29 mouse cellular contexts compared by ENCODE assay signal in genomic region chr8:121868896-121869295, GRCm38 (mm10).
"Had no signal": no experiment of that assay in that cellular context is flagged by ENCODE, and none has a peak within 500 bp of the region (broad histone marks: within the 10 kb centered on the region; RNA-seq: fewer than 3 reads in every experiment).

No protein-coding gene starts in this region.

- ATAC-seq: forebrain, embryonic 13.5 days; forebrain, embryonic 14.5 days; forebrain, embryonic 15.5 days; forebrain, embryonic 16.5 days; forebrain, postnatal 0 days had no signal

- H3K9me3 ChIP-seq: embryonic facial prominence, embryonic 10.5 days; embryonic facial prominence, embryonic 12.5 days; embryonic facial prominence, embryonic 13.5 days; embryonic facial prominence, embryonic 15.5 days; forebrain, embryonic 10.5 days; forebrain, embryonic 12.5 days; forebrain, embryonic 13.5 days; forebrain, embryonic 15.5 days had no signal

- H3K4me3 ChIP-seq: embryonic facial prominence, embryonic 10.5 days; embryonic facial prominence, embryonic 12.5 days; embryonic facial prominence, embryonic 13.5 days; embryonic facial prominence, embryonic 15.5 days; erythroblast, embryonic 14.5 days; forebrain, embryonic 10.5 days; forebrain, embryonic 12.5 days; forebrain, embryonic 13.5 days; forebrain, embryonic 15.5 days; gastrocnemius, adult 2 months; heart, adult 2 months had no signal

- H3K36me3 ChIP-seq: embryonic facial prominence, embryonic 10.5 days; embryonic facial prominence, embryonic 12.5 days; embryonic facial prominence, embryonic 13.5 days; embryonic facial prominence, embryonic 15.5 days; forebrain, embryonic 10.5 days; forebrain, embryonic 12.5 days; forebrain, embryonic 15.5 days had no signal

- H3K27me3 ChIP-seq: embryonic facial prominence, embryonic 12.5 days; embryonic facial prominence, embryonic 13.5 days; embryonic facial prominence, embryonic 15.5 days; forebrain, embryonic 12.5 days; forebrain, embryonic 13.5 days; forebrain, embryonic 15.5 days had no signal

- H3K4me2 ChIP-seq: embryonic facial prominence, embryonic 12.5 days; embryonic facial prominence, embryonic 13.5 days; embryonic facial prominence, embryonic 15.5 days; forebrain, embryonic 12.5 days; forebrain, embryonic 13.5 days; forebrain, embryonic 15.5 days had no signal

- H3K27ac ChIP-seq: embryonic facial prominence, embryonic 10.5 days; embryonic facial prominence, embryonic 12.5 days; embryonic facial prominence, embryonic 13.5 days; embryonic facial prominence, embryonic 15.5 days; forebrain, embryonic 10.5 days; forebrain, embryonic 12.5 days; forebrain, embryonic 13.5 days; forebrain, embryonic 15.5 days; gastrocnemius, adult 2 months; heart, adult 2 months had no signal

- DNase-seq: cerebellum, adult 2 months; cerebellum, adult 8-10 months; cerebellum, adult 9-10 months; cerebellum, adult 9-11 months; cerebellum, postnatal 10 days; cerebellum, postnatal 14 days; cerebellum, postnatal 25 days; cerebellum, postnatal 36 days; embryo, embryonic 11 days; forebrain, postnatal 0 days; gastrocnemius, adult 2 months; gastrocnemius, postnatal 10 days; gastrocnemius, postnatal 14 days; gastrocnemius, postnatal 25 days; gastrocnemius, postnatal 36 days; heart, adult 11 months; heart, adult 18-20 months; heart, adult 2 months had no signal

- H3K9ac ChIP-seq: embryonic facial prominence, embryonic 12.5 days; embryonic facial prominence, embryonic 13.5 days; embryonic facial prominence, embryonic 15.5 days; forebrain, embryonic 12.5 days; forebrain, embryonic 13.5 days; forebrain, embryonic 15.5 days; forebrain, postnatal 0 days had no signal
